Mouse (Mus musculus) C2C12 (cell line): Measurements from ENCODE around the gene Arl6ip5. TPM values are rescaled to one million over a fixed set of nuclear protein-coding genes. Genes with fewer than 3 reads are reported as not detected.

Source experiments
- H3K27me3 ChIP-seq: one replicate; pipeline ENCODE4 v1.6.1; 2011; ENCODE audit not compliant: control insufficient read depth, insufficient read depth, insufficient read length
- H3K36me3 ChIP-seq: one replicate; pipeline ENCODE4 v1.6.1; 2011; ENCODE audit not compliant: control insufficient read depth, insufficient read depth
- H3K4me3 ChIP-seq: one replicate; pipeline ENCODE4 v1.5.1; 2011; ENCODE audit warnings: mild to moderate bottlenecking, control low read depth; ENCODE audit not compliant: poor library complexity, insufficient read depth, severe bottlenecking
- H3K79me2 ChIP-seq: one replicate; pipeline ENCODE4 v1.6.1; 2011; ENCODE audit not compliant: control insufficient read depth, insufficient read depth
- H3K79me3 ChIP-seq: one replicate; pipeline ENCODE4 v1.6.1; 2011; ENCODE audit warnings: low read depth, control low read depth
- H3ac ChIP-seq: one replicate; pipeline ENCODE3; 2011; ENCODE audit warnings: low read depth; ENCODE audit not compliant: control insufficient read depth, insufficient read length
- CEBPB ChIP-seq: IDR thresholded peaks from one replicate; pipeline ENCODE4 v1.6.1; 2011; ENCODE audit warnings: low read depth, mild to moderate bottlenecking, control low read depth, moderate library complexity
- CTCF ChIP-seq: IDR thresholded peaks from one replicate; pipeline ENCODE4 v1.5.1; 2011; ENCODE audit not compliant: control insufficient read depth, insufficient read depth, insufficient read length
- FOSL1 ChIP-seq: IDR thresholded peaks from one replicate; pipeline ENCODE4 v1.8.0; 2011; ENCODE audit warnings: mild to moderate bottlenecking, low read length; ENCODE audit not compliant: poor library complexity, insufficient read depth, severe bottlenecking
- MAX ChIP-seq: IDR thresholded peaks from one replicate; pipeline ENCODE4 v1.6.1; 2011; ENCODE audit warnings: mild to moderate bottlenecking, control low read depth
- MYOD1 ChIP-seq: IDR thresholded peaks from one replicate; pipeline ENCODE4 v1.6.1; 2011; ENCODE audit warnings: low read depth; ENCODE audit not compliant: control insufficient read depth, insufficient read length
- MYOG ChIP-seq: IDR thresholded peaks from one replicate; pipeline ENCODE4 v1.6.1; 2011; ENCODE audit not compliant: control insufficient read depth, insufficient read length; ENCODE audit errors: extremely low read depth
- USF1 ChIP-seq: IDR thresholded peaks from one replicate; pipeline ENCODE4 v1.6.1; 2011; ENCODE audit warnings: low read depth, mild to moderate bottlenecking, control low read depth, moderate library complexity
- polyA plus RNA-seq: library from polyadenylated mRNA; unstranded; fragments of >200 nt; fragmentation: generic; extraction: Trizol; gene quantifications from one replicate; pipeline ENCODE4 v1.2.1, GENCODE M21; 2012; ENCODE audit warnings: missing spikeins

Arl6ip5 gene
- polyA plus RNA-seq, 1 experiment, result 298 TPM

GRCm38 (mm10) chr6:97202477-97202876 lies 8.0 kb upstream of the Arl6ip5 start:
- Histone ChIP-seq H3ac (no peak overlapping the region), H3K79me3 (peaks cover 66% of the 10 kb centered on the region), H3K4me3 (no peak overlapping the region), H3K27me3 (no peaks in the 10 kb centered on the region), H3K79me2 (peaks cover 68% of the 10 kb centered on the region), H3K36me3 (peaks cover 50% of the 10 kb centered on the region)
- no peak for TF ChIP-seq FOSL1
- no peak for TF ChIP-seq MAX

GRCm38 (mm10) chr6:97204252-97204869 lies 6.1 kb upstream of the Arl6ip5 start:
- Histone ChIP-seq H3K36me3 (peaks cover 32% of the 10 kb centered on the region), H3K79me2 (peaks cover 59% of the 10 kb centered on the region), H3K4me3 (peak overlapping the region; percentile 77), H3ac (peak overlapping the region; percentile 96), H3K27me3 (no peaks in the 10 kb centered on the region), H3K79me3 (peaks cover 55% of the 10 kb centered on the region)
- TF ChIP-seq MYOD1, result no peak
- no peak for TF ChIP-seq FOSL1

GRCm38 (mm10) chr6:97204952-97205351 lies 5.5 kb upstream of the Arl6ip5 start:
- peak overlapping the region; percentile 96 for H3ac ChIP-seq
- peaks cover 50% of the 10 kb centered on the region for H3K79me3 ChIP-seq
- TF ChIP-seq FOSL1, result no peak
- TF ChIP-seq MAX, result no peak
- TF ChIP-seq MYOD1, result no peak
- TF ChIP-seq CTCF, result no peak
- H3K36me3 ChIP-seq, result peaks cover 26% of the 10 kb centered on the region
- H3K79me2 ChIP-seq, result peaks cover 53% of the 10 kb centered on the region
- no peaks in the 10 kb centered on the region for H3K27me3 ChIP-seq
- H3K4me3 ChIP-seq, result peak overlapping the region; percentile 77

- H3ac ChIP-seq, result peak within 1 kb of the TSS; percentile 96
- peaks cover 45% of the 10 kb centered on the region for H3K79me3 ChIP-seq
- peaks cover 48% of the 10 kb centered on the region for H3K79me2 ChIP-seq
- TF ChIP-seq CEBPB (no peak), FOSL1 (no peak), USF1 (no peak), CTCF (no peak), MYOG (no peak), MYOD1 (no peak), MAX (no peak)
- no peaks in the 10 kb centered on the region for H3K27me3 ChIP-seq
- peak within 1 kb of the TSS; percentile 77 for H3K4me3 ChIP-seq
- peaks cover 22% of the 10 kb centered on the region for H3K36me3 ChIP-seq
These were observed 5.0 kb upstream of the Arl6ip5 start, which contains the start of gene Uba3 for GRCm38 (mm10) chr6:97205439-97205885. TSS of gene Uba3 (minus strand) at chr6:97205647.

GRCm38 (mm10) chr6:97207085-97207484 lies 3.4 kb upstream of the Arl6ip5 start:
- TF ChIP-seq MYOD1 (peak; percentile 82), FOSL1 (no peak), MYOG (no peak), CEBPB (no peak), MAX (no peak), CTCF (no peak), USF1 (no peak)
- Histone ChIP-seq H3K36me3 (peaks cover 9% of the 10 kb centered on the region), H3ac (no peak overlapping the region), H3K79me3 (peaks cover 39% of the 10 kb centered on the region), H3K4me3 (no peak overlapping the region), H3K27me3 (no peaks in the 10 kb centered on the region), H3K79me2 (peaks cover 47% of the 10 kb centered on the region)

GRCm38 (mm10) chr6:97208406-97208805 lies 2.1 kb upstream of the Arl6ip5 start:
- Histone ChIP-seq H3ac (no peak overlapping the region), H3K79me3 (peaks cover 36% of the 10 kb centered on the region), H3K4me3 (no peak overlapping the region), H3K36me3 (peaks cover 2% of the 10 kb centered on the region), H3K79me2 (peaks cover 47% of the 10 kb centered on the region), H3K27me3 (no peaks in the 10 kb centered on the region)
- no peak for TF ChIP-seq CTCF
- no peak for TF ChIP-seq FOSL1
- TF ChIP-seq CEBPB, result no peak
- TF ChIP-seq MYOD1, result no peak
- TF ChIP-seq USF1, result no peak
- TF ChIP-seq MYOG, result no peak
- TF ChIP-seq MAX, result no peak
